Mouse (Mus musculus) C2C12 (cell line): ENCODE measurements around the gene Trak2.

Source experiments
- CTCF ChIP-seq: IDR thresholded peaks from one replicate; pipeline ENCODE4 v1.5.1; 2011; ENCODE audit not compliant: control insufficient read depth, insufficient read depth, insufficient read length
- MAX ChIP-seq: IDR thresholded peaks from one replicate; pipeline ENCODE4 v1.6.1; 2011; ENCODE audit warnings: mild to moderate bottlenecking, control low read depth
- MYOD1 ChIP-seq: IDR thresholded peaks from one replicate; pipeline ENCODE4 v1.6.1; 2011; ENCODE audit warnings: low read depth; ENCODE audit not compliant: control insufficient read depth, insufficient read length
- MYOG ChIP-seq: IDR thresholded peaks from one replicate; pipeline ENCODE4 v1.6.1; 2011; ENCODE audit not compliant: control insufficient read depth, insufficient read length; ENCODE audit errors: extremely low read depth
- USF1 ChIP-seq: IDR thresholded peaks from one replicate; pipeline ENCODE4 v1.6.1; 2011; ENCODE audit warnings: low read depth, mild to moderate bottlenecking, control low read depth, moderate library complexity

GRCm38 (mm10) chr1:58973366-58974221 is at the start of gene Trak2, which contains the start of gene Stradb:
- TF ChIP-seq CTCF, result no peak
- no peak for TF ChIP-seq MYOG
- no peak for TF ChIP-seq MYOD1
- no peak for TF ChIP-seq USF1
- peak; percentile 42 for TF ChIP-seq MAX
